Mouse (Mus musculus): ENCODE data around the gene Ubash3b.

Gene Ubash3b

GRCm38 (mm10) chr9:41136691-41137467, 24.6 kb downstream of the Ubash3b start:
- in situ Hi-C loops (cut with MseI, MboI): no loop called here

- in situ Hi-C loops (cut with MseI, MboI): no loop called here
These were observed 25.2 kb downstream of the Ubash3b start for GRCm38 (mm10) chr9:41136273-41136672.

GRCm38 (mm10) chr9:41134907-41135306, 26.6 kb downstream of the Ubash3b start:
- in situ Hi-C loops (cut with MseI, MboI): no loop called here

GRCm38 (mm10) chr9:41130563-41130962, 30.9 kb downstream of the Ubash3b start:
- in situ Hi-C loops (cut with MseI, MboI): no loop called here

DNA sequence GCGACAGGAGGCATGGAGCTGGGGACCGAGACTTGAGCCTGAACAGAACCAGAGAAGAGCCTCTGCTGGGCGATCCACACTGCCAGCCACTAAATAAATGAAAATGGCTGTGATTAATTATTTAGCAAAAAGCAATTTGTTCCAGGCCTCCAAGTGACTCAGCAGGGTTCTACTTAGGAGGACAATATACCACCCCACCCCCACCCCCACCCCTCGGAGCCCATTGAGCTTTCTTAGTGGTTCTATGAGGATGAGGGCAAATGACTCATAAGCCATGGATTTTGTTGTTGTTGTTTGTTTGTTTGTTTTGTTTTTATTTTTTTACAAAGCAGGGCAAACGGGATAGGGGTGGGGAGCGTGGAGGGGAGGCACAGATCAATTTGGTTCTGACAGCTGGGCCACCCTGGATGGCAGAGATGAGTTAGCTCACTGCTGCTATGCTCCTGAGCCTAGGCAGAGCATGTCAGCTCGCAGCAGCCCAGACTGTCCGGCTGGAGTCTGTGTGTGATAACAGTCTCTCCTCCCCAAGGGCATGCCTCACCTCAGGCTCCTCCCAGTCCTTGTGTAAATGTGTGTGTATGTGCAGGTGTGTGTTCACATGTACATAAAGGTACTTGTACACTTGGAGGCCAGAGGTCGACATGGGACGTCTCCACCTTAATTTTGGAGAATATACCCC, 31.6 kb downstream of the Ubash3b start:
- in situ Hi-C loops (cut with MseI, MboI): no loop called here

DNA sequence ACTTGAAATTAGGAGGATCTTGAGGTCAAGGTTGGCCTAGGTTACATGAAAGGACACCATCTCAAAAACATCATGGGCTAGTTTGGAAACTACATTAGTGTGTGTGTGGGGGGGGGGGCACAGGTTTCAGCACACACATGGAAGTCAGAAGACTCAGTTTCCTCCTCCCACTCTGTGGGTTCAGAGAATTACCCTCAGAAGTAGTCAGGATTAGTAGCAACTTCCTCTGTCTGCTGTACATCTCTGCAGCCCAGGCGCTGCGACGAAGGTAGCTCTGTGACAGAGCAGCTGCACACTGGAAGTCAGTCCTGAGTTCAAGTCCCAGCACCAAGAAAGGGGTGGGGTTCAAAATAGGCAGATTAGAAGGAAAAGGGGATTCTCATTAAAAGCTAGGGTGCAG, 32.2 kb downstream of the Ubash3b start:
- in situ Hi-C loops (cut with MseI, MboI): no loop called here

DNA sequence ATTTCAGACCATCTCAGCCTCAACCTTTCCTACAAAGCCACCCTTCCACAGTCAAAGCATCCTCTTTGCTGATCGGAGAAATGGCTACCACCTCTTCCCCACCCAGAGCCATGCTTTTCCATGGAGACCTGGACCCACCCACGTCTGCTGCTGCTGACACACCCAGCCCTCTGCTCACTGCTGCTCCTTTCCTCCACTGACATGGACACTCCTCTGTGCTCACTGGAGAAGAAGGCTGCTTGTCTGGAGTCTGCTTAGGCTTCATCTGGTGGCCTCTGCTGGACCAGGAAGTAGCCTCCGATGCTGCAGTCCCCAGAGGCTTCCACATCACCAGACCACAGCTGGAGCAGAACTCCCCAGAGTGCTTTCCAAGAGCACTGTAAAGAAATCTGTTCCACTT, 34.8 kb downstream of the Ubash3b start:
- in situ Hi-C loops (cut with MseI, MboI): no loop called here

GRCm38 (mm10) chr9:41124305-41124704, 37.2 kb downstream of the Ubash3b start:
- in situ Hi-C loops (cut with MseI, MboI): no loop called here

DNA sequence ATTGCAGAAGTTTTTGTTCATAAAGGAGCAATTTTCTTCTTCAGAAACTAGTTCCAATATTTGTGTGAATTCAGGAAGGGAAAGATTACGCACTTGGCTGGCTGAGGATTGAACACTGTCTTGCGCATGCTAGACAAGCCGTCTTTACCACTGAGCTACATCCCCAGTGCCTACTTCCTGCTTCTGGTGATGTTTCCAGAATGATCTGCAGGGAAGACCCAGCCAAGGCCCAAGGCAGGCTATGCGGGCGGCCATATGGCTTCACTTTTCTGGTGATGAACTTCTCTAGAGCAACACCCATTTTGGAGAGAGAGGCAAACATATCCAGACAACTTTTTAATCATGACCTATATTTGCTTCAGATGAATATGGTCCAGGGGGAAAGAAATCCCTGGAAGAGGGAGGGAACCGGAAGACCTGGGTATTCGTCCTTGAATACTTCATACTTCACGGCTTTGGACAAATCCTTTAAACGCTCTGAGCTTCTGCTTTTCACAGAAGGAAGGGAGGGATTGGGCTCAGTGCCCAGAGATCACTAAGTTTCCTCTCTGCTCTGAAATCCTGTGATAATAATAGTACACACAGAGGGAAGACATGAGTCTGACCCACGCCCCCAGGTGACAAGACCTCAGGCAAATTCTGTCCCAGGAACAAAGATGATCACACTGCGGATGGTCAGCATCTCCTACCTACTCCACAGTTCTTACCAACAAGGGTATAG, 38.9 kb downstream of the Ubash3b start:
- in situ Hi-C loops (cut with MseI, MboI): no loop called here

DNA sequence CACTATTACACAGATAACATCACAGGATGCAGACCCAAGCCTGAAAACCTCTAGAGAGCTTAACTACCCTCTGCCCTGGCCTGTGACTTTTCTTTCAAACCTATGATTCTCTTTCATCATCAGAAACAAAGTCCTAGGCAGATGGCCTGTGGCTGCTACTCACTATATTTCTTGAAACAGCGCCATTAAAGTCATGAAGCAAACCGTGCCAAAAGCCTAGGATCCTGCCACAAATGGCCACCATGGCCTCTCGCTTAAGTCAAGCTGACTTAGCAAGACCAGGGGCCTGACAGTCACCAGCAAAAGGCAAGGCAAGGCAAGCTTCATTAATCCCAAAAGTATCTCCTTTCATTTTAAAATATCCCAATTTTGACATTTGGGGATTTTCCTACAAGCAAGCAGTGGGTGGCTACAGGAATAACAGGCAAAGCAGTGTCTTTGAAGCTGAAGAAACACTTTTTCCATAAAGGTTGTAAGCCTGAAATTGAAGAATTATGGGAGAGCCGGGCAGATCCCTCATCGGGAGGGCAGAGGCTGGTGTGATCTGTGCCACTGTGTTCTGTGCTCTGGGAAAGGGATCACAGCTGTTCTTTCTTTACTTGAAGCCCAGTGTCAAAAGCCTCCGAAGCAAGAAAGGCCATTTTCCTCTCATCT, 39.7 kb downstream of the Ubash3b start:
- in situ Hi-C loops (cut with MseI, MboI): no loop called here

- in situ Hi-C loops (cut with MseI, MboI): no loop called here
These were observed 41.5 kb downstream of the Ubash3b start for GRCm38 (mm10) chr9:41119958-41120357.

- in situ Hi-C loops (cut with MseI, MboI): no loop called here
These were observed 43.4 kb downstream of the Ubash3b start for GRCm38 (mm10) chr9:41118065-41118464.

DNA sequence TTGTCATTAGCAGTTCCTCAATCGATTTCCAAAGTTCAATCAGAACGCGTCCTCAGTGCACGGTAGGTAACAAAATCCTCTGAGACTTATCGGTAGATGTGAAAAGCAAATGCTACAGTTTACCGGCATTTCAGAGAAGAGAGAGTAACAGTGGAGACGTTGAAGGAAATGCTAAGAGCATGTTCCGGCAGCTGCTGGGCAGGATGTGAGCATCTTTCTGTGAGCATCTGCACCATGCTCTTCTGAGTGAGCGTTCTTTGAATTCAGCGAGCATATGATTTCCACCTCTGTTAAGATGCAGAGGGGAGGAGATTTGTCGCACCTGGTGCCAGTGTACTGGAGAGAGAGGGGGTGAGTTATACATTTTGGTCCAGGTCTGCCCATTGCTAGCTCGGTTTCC, 45.4 kb downstream of the Ubash3b start:
- in situ Hi-C loops (cut with MseI, MboI): no loop called here

DNA sequence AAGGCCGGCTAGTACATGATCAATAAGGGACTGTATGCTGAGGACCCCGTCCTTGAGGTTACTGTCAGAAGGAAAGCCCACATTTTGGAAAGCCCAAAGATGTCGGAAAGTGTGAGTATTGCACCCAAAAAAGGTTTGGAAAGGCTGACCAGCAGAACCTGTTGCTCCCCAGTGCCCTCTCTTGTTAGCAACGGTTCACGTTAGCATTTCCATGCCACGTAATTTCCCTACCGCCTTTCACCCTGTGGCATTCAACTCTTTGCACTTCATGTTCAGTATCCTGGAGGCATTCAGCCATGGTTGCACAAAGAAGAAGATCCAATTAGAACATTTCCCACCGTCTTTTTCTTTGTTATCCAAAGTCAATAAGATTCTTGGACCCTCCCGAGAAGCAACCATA, 47.1 kb downstream of the Ubash3b start:
- in situ Hi-C loops (cut with MseI, MboI): no loop called here

GRCm38 (mm10) chr9:41109749-41110148, 51.7 kb downstream of the Ubash3b start:
- in situ Hi-C loops (cut with MseI, MboI): no loop called here

GRCm38 (mm10) chr9:41108324-41109180, 52.9 kb downstream of the Ubash3b start:
- in situ Hi-C loops (cut with MseI, MboI): no loop called here

- in situ Hi-C loops (cut with MseI, MboI): no loop called here
These were observed 56.3 kb downstream of the Ubash3b start for GRCm38 (mm10) chr9:41105201-41105643.

- in situ Hi-C loops (cut with MseI, MboI): no loop called here
These were observed 57.8 kb downstream of the Ubash3b start for GRCm38 (mm10) chr9:41103722-41104121.

DNA sequence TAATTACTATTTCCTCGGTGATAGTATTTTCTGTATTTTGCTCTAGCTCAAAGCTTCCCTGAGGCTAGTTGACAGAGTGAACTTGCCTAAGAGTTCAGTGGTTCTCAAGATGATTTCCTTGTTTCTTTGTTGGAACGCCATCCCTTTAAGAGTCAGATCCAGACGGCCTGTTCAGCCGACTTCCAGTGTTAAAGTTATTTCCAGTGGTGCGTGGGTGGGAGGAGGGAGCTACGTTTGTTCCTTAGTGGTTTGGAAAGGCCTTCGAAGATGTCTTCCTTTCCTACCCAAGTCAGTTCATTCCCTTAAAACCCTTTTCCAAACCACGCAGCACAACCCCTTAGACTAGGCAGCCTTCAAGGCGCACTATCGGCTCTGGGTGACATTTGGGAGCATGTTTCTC, 58.9 kb downstream of the Ubash3b start:
- in situ Hi-C loops (cut with MseI, MboI): no loop called here

- in situ Hi-C loops (cut with MseI, MboI): no loop called here
These were observed 61.6 kb downstream of the Ubash3b start for GRCm38 (mm10) chr9:41099897-41100296.

DNA sequence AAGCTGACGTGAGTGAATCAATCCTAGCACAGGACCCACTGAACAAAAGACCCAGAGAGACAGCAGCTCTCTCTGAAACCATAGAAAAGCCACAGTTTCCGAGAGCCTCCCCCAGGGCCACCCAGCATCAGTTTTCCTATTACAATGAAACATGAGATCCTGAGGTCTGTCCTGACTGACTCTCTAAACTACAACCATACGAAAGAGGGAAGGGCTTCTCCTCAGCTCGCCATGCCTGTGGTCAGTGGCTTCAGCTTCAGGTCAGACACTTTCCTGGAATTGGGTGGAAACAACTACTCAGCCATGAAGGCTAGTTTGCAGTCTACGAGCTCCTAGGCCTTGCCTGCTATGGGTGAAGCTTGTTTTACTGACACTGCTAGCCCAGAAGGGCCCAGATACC, 62.4 kb downstream of the Ubash3b start:
- in situ Hi-C loops (cut with MseI, MboI): no loop called here

Data from mouse trophoblast stem cell (cell line).